Mouse (Mus musculus): Measurements from ENCODE around the gene Rsph6a. TPM values are rescaled to one million over a fixed set of nuclear protein-coding genes. Genes with fewer than 3 reads are reported as not detected.

Rsph6a gene
- total RNA-seq (2021), result under 1 TPM; 0.14 to 0.30 TPM

GRCm38 (mm10) chr7:19054047-19054776, at the start of gene Rsph6a:
Gene Rsph6a, plus strand, starts transcription at chr7:19054690.
- DNase-seq (ENCODE audit: low spot score in 2 of 2), result no peak
- intact Hi-C loops (cut with DNase I), result no loop called here

GRCm38 (mm10) chr7:19005417-19006121, 48.9 kb upstream of the Rsph6a start:
- intact Hi-C loops (cut with DNase I), result loop anchor here (2.0 kb wide), 1 partner anchor 17 kb away; the partner anchor contains the start of gene Foxa3
- DNase-seq (ENCODE audit: low spot score in 2 of 2), result no peak

- DNase-seq (ENCODE audit: low spot score in 2 of 2), result peak; percentile 81 to 92
- intact Hi-C loops (cut with DNase I), result loop anchor here (2.0 kb wide), 1 partner anchor 16 kb away; the partner anchor contains the start of gene Foxa3
Observed at GRCm38 (mm10) chr7:19006476-19006875, 48.0 kb upstream of the Rsph6a start.

GRCm38 (mm10) chr7:19007026-19007977, 47.2 kb upstream of the Rsph6a start:
- intact Hi-C loops (cut with DNase I), result loop anchor here (2.0 kb wide), 1 partner anchor 15 kb away; the partner anchor contains the start of gene Foxa3

DNA sequence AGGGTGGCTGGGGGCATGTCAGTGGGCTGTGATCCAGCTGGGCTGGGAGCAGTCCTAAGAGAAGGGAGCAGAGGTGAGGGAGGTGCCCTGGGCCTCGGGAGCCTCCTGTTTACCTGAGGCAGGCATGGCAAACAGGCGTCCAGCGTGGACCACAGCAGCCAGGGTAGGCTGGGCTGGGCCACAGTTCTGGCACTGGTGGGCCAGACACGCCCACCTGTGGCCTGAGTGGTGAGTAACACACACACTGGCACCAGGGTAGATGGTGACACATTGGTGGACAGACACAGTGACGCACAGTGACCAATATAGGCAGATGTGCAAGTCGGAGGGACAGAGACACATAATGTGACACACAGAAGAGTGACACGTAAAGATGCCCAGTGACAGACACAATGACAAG, 43.9 kb upstream of the Rsph6a start:
- intact Hi-C loops (cut with DNase I), result no loop called here
- DNase-seq (ENCODE audit: low spot score in 2 of 2), result no peak

More at GRCm38 (mm10) chr7:19007026-19007977, 47.2 kb upstream of the Rsph6a start:
- DNase-seq (ENCODE audit: low spot score in 2 of 2), result no peak

- intact Hi-C loops (cut with DNase I), result no loop called here
- no peak for DNase-seq (ENCODE audit: low spot score in 2 of 2)
Observed at GRCm38 (mm10) chr7:19012025-19012621, 42.4 kb upstream of the Rsph6a start.

- intact Hi-C loops (cut with DNase I), result no loop called here
- DNase-seq (ENCODE audit: low spot score in 2 of 2), result no peak
Observed at GRCm38 (mm10) chr7:19012882-19013281, 41.6 kb upstream of the Rsph6a start.

- DNase-seq (ENCODE audit: low spot score in 2 of 2), result no peak
- intact Hi-C loops (cut with DNase I), result no loop called here
Observed at GRCm38 (mm10) chr7:19014452-19014851, 40.0 kb upstream of the Rsph6a start.

GRCm38 (mm10) chr7:19016042-19016441, 38.4 kb upstream of the Rsph6a start:
- DNase-seq (ENCODE audit: low spot score in 2 of 2), result no peak
- intact Hi-C loops (cut with DNase I), result no loop called here

DNA sequence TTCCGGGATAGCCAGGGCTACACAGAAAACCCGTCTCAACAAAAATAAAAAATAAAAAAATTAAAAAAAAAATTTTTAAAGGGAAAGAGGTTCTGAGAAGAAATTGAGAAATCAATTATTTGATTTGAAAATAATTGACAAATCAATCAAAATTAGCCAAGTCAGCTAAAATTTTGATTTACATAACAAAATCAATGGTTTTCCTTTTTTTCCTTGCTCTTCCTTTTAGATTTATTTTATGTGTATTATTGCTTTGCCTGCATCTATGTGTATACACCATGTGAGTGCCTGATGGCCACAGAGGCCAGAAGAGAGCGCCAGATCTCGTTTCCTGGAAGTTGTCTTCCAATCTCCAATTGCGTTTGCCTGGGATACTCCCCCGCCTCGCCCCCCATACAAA, 36.6 kb upstream of the Rsph6a start:
- DNase-seq (ENCODE audit: low spot score in 2 of 2), result no peak
- intact Hi-C loops (cut with DNase I), result no loop called here

DNA sequence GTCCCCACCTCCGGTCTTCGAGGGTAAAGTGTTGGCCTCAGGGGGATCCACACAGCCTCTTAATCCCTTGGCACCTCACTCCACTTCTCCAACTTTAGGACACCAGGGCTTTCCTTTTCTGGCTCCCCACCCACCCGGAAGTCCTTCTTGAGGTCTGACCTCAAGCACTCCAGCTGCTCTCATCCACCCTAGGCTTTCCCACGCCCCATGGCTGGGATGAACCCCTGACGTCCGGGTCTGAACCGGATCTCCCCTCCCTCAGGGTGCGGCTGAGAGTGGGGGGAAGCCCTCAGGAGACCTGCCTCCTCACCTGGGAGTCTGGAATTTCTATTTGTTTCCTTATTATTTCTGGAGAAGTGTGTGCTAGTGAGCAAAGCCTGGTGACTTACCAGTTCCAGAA, 33.4 kb upstream of the Rsph6a start:
- intact Hi-C loops (cut with DNase I), result no loop called here
- no peak for DNase-seq (ENCODE audit: low spot score in 2 of 2)

DNA sequence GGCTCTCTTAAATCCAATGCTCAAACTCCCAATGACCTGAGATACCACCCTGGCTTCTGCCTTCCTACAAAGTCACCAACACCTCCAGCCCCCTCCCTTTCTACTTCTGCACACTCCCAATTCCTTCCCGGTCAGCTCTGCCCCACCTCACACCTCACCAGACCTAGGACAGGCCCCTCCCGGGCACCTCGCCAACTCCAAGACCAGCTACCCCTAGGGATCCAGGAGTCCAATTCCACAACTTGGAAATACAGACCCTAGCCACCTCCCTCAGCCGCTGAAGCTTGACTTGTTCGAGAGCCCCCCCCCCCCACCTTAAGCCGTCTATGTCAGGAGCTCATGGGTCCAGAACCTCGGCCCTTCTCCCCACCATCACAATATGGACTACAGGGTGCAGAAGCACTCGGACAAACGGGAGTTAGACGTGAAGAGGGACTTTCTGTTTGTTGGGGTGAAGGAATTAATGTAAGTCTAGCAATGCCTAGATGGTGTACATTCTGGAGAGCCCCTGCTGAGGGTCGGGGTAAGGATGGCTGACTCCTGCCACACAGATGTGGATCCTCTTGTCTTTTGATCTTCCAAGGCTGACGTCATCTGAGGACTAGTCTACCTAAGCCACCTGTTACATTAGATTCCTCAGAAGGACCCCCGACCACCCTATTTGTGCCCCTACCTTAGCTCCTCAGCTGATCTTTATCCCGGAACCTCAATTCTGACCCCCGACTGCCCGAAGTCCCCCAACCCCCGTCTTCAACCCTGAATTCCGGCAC, 32.1 kb upstream of the Rsph6a start:
- intact Hi-C loops (cut with DNase I), result loop anchor here (2.0 kb wide), 1 partner anchor 16 kb away; no protein-coding TSS in a partner anchor
- DNase-seq (ENCODE audit: low spot score in 2 of 2), result no peak

DNA sequence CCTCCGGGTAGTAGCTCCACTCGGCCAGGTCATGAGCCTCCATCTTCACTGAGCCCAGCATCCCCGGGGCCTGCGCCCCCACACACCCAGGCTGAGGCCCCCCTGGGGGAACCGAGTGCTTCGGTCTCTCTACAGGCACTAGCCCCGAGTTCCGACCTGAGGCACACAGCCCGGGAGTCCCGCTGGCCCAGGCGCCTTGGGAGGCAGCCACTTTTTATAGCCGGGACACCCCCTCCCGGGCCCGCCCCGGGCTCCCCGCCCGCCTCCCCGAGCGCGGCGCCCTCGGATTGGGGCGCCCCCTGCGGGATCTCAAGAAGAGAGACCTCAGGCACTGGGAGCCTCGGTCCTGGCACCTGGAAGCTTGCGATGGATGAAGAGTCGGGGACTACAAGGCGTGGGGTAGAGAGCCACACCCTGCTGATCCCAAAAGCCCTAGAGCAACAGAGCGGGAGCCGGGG, 31.1 kb upstream of the Rsph6a start, which contains the start of gene Foxa3:
Gene Foxa3 (minus strand): TSS at position 182 of the 458 bp plus-strand sequence.
- intact Hi-C loops (cut with DNase I), result loop anchor here (2.0 kb wide), 1 partner anchor 17 kb away; no protein-coding TSS in a partner anchor
- no peak for DNase-seq (ENCODE audit: low spot score in 2 of 2)

- intact Hi-C loops (cut with DNase I), result no loop called here
- DNase-seq (ENCODE audit: low spot score in 2 of 2), result peak; percentile 95 to 97
Observed at GRCm38 (mm10) chr7:19024096-19024506, 30.4 kb upstream of the Rsph6a start, which contains the start of gene Sympk. Gene Sympk, plus strand, starts transcription at chr7:19024377.

DNA sequence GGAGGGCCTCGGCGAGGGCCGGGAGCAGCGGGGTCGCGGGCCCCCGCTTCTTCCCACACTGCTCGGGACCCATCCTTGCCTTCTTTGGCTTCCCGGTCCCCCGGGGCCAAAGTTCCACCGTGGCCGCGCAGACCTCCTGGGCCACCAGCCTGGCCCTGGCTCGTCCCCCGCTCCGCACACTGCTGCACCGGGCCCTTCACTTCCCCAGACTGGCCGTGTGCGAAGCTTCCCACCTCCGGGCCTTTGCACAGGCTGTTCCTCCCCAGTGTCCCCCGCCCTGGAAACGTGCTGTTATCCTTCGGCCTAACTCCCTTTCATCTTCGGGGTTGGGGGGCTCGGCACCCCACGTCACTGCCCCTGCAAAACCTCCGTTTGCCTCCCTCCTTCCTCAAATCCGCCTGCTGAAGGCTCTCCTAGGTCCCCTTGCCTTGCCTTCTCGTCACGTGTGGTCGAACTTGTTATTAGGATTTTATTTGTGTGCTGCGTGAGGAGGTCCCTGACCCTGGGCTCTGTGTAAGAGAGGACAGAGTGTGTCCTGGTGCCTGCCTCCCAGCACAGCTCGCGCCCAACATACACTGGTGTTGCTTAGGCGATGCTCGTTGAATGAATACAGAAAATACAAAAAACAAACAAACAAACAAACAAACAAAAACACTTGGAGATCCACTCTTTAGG, 29.8 kb upstream of the Rsph6a start:
- intact Hi-C loops (cut with DNase I), result no loop called here
- peak in 1 of 2 experiments; percentile 19 for DNase-seq (ENCODE audit: low spot score in 2 of 2)

- no peak for DNase-seq (ENCODE audit: low spot score in 2 of 2)
- intact Hi-C loops (cut with DNase I), result no loop called here
Observed at GRCm38 (mm10) chr7:19028067-19028466, 26.4 kb upstream of the Rsph6a start.

GRCm38 (mm10) chr7:19029084-19029653, 25.3 kb upstream of the Rsph6a start:
- intact Hi-C loops (cut with DNase I), result no loop called here
- peak in 1 of 2 experiments; percentile 42 for DNase-seq (ENCODE audit: low spot score in 2 of 2)
